Mouse (Mus musculus) urinary bladder, adult 18-20 months (tissue): ENCODE data around the gene Ankrd39.

Experiments used
- DNase-seq, 2 experiments: peaks; one replicate each; pipeline ENCODE4 v3.0.0; 2022; ENCODE audit warnings: low spot score in 2 of 2, mixed read lengths in 2 of 2

Gene Ankrd39

DNA sequence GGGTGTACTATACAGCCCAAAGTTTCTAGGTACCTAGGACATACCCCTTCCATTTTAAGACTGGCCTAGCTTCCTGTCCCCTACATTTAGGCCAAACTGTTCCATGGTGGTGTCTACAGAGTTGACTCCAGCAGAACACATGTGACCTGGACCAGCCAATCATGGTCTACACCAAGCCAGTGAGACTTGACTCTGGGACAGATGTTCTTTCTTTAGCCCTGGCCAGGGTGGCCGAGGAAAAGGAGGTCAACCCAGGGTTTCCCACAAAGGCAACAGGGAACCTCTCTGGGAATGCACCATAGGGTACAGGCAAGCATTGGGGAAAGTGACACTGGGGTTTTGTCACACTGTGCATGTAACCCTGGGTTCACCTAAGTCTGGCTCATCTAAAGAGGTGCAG, 25.5 kb upstream of the Ankrd39 start:
- DNase-seq, result no peak

DNA sequence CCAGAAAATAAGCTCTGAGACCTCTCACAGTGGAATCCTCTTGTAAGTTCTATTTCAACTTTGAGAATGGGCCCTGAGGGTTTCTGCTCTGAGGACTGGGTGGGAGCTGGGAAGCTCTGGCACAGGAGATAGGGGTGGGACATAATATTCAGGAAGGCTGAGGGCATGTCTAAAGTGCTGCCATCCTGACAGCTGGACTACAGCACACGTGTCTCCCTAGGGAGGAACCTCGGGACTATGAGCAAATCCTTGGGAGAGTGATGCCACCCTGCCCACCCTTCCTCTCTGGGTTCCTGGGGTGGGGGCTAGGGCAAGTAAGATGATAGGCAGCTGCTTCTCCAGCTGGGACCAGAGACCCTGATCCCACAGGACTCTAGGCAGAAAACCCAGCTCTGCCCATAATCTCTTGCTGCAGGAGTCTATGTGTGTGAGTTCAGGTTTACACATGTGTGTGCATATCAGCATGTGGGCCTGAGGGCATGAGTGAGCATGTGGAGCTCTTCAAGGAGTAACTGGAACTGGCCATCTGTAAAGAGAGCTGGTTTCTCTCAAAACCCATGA, 25.0 kb upstream of the Ankrd39 start:
- DNase-seq, result no peak

DNA sequence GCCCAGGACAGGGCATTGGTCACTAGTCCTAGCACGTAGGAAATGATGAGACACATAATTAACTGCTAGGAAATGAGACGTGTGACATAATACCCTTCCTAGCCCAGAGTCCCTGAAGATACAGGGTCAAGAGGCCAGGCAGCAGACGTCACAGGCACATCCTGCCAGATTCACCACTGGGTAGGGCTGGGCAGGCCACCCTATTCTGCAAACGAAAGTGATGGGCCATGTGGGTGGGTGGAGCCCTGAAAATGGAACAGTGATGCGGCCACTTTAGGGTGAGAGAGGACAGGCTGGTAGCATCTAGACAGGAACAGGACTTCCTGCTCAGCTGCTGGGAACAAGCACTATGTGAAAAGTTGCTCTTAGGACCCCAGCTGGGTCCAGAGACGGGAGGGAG, 24.4 kb upstream of the Ankrd39 start:
- DNase-seq, result no peak

DNA sequence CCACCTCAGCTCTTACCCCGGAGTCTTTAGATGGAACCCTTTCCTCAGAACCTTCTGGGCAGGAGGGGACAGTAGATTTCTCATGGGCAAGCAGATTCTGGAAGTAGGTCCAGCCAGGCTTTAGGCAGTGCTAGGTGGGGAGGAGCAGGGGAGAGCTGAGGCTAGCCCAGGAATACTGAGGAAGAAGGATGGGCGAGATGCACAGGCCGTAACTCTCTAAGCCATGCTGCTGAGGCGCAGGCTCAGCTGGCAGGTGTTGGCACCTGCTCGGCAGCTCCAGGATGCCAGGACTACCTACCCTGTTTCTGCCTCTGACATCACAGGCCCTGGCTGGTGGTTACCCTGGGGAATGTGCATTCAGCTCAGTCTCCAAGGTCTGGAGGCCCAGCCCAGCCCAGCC, 23.1 kb upstream of the Ankrd39 start:
- DNase-seq, result no peak

DNA sequence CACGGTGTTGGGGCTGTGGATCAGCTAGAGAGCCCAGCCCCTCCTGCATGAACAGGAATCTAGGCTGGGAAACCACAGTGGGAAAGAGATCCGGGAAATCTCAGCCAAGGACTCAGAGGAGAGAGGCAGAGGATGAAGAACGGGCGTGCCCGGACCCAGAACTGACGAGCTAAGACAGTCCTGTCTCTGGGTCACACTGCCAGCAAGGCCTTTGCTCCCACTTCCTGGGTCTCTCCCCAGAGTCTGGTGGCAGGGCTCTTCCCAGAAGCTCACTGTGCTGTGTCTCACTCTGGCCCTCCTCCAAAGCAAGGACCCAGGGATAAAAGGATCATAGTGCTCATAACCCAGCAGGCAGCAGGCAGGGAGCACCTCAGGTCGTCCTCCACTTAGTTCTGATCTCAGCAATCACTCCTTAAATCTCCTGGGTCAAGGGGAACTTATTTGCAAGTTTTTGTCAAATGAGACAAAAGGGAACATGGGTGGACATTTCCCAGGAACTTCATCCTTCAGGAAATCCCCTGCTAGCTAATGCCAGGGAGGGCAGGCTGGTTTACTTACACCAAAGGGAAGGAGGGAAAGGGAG, 22.5 kb upstream of the Ankrd39 start:
- DNase-seq, result no peak

DNA sequence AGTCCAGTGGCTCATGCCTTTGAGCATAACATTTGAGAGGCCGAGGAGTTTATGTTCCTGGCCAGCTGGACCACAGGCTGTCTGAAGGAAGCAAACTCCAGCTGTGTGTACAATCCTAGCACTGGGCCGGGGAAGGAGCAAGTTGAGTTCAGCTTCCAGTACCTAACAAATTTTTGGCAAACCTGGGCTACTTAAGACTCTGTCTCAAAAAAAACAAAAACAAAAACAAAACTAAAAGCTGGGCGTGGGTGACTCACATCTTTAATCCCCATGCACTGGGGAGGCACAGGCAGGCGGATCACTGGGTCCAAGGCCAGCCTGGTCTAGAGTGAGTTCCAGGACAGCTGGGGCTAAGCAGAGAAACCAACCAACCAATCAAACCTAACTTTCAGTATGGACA, 21.5 kb upstream of the Ankrd39 start:
- DNase-seq, result no peak

DNA sequence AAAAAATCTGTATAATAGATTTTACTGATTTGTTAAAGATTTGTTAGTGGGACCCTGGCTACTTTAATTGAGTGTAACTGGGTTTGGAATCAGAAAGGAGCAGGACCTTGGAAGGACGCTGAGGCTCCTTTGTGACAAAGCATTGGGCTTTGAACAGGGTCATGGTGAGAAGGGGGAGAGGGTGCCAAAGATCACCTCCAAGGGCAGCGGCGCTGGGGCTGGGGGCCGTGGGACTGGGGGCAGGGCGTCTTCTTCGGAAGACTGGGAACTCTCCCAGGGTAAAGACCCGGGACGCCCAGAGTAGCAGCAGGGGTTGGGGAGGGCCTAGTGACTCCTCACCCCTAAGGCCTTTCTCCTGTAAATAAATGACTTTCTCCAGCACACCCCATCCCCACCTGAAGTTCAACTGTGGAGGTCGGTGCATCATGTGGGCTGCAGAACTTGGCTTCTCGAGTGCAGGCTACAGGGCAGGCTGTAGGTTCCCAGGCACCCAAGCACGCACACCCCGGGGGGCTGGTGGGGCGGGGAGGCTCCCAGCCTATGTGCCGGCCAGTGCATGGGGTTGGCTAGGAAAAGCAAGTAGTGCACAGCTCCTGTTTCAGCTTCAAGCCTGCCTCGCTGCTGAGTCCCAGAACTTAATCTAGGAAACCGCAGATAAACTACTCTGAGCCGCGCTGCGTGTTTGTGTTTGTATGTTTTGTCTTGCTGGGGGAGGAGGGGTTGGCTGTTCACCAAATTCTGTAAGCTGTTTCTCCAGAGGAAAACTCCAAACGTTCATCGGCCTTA, 20.8 kb upstream of the Ankrd39 start:
- no peak for DNase-seq

DNA sequence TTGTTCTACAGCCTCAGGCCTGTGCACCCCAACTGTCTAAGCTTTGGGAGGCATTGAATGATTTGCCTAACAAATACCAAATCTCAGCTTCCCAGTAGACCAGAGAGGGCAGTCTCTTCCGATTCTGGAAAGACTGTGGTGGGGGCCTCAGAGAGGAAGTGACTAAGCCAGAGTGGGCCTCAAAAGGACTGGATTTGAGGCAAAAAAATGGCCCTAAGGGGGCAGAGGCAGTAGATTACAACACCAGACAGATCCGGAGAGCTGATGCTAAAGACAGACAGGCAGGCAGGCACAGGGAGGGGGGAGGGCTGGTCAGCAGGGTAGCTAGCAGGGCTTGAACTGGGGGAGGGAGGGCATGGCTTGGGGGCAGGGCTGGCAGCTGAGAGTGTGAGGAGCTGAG, 19.2 kb upstream of the Ankrd39 start:
- DNase-seq, result no peak

DNA sequence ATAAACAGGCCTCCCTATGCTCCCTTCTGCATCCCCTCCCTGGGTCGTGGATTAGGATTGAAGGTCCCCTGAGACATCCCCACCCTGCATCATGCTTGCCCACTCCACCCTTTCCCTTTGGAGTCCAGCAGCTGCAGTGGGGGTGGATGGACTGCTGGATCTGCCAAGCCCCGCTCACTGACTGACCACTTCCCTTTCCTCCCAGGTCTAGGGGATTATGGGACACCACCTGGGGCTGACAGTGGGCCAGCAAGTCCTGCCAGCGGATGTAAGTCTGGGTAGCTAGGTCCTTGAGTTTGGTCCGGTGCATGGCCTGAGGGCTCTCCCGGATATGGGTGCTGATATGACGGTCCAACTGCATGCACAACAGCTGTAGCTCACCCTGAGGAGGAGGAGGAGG, 16.9 kb upstream of the Ankrd39 start:
- DNase-seq, result no peak

DNA sequence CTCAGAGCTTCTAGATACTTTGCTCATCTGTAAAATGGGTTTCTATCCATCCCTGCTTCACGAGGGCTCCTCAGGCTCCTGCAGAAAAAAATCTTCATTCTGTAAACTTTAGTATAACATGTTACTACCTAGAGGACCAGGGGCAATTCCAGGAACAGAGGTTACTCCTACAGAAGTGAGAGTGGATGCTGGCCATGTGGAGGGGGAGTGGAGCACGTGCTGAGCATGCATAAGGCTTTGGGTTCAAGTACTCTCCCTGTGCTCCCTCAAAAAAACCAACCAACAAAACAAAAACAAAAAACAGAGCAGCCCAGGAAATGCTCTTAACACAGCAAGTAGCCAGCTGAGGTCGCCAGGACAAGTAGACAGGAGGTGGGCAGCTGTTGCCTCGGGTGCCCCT, 16.4 kb upstream of the Ankrd39 start:
- DNase-seq, result no peak

DNA sequence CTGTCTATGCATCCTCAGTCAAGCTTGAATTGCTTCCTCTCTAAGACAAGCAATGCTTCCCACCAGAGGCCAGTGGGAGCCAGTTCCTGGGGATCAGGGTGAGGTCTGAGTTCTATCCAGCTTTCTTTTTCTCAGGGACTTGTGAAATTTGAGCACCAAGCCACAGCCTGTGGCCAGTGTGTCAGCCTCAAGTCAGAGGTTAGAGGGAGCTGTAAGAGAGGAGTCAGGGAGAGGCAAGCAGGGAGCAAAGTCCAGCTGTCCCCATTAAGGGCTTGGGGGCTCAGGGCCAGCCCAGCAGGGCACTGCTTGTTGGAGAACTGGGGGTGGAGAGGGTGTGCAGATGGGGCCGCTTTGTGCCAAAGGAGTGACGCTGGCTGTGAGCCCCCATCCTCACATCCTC, 16.0 kb upstream of the Ankrd39 start:
- no peak for DNase-seq

DNA sequence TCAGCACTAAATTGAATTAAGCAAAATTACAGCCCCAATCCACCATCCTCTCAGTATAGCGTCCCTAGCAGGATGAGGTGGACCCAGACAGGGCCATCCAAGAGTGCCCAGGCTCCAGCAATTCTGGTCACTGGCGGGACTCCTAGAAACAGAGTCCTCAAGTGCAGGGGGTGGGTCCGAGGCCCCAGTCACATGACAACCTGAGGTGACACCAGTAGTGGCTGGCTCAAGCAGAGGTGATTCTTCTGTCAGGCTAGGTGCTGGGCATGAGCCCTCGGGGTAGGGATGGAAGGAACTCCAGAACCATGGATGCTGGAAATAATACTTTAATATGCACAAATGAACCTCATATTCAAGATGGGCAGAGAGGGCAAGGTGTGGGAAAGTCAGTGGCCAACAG, 15.1 kb upstream of the Ankrd39 start:
- no peak for DNase-seq

DNA sequence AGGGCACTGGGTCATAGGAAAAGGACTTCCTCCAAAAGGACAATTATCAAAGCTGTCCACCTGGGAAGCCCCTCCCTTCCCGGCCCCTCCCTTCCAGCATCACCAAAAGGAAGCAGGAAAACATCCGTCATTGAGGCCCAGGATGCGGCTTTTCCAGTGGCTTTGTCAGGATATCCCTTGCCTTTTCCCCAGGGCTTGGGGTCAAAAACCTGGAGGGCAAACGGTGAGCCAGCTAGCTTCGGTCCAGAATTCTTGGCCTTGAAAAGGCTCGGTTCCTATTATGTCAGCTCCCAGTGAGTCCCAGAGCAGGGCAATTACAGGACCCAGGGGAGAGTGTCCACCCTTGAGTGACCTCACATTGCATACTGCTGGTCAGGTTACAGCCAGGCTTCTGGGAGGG, 13.7 kb upstream of the Ankrd39 start:
- no peak for DNase-seq

DNA sequence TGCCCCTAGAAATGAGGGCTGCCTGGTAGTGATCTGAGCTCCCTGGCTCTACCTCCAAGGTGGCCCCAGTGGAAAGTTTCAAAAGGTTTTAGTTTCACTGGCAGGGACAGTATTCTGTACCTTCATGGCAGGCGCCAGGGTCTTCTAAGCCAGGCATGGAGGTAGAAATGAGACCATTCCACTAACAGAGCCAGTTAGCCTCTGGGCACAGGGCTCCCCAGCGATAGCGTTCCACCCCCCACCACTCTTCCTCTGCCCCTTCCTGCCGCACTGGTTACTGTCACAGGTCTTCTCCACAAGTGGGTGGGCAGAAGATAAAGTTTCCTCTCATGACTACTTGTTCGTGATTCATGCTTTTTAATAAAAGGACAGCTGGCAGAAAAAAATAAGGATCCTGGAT, 12.6 kb upstream of the Ankrd39 start:
- DNase-seq, result no peak

DNA sequence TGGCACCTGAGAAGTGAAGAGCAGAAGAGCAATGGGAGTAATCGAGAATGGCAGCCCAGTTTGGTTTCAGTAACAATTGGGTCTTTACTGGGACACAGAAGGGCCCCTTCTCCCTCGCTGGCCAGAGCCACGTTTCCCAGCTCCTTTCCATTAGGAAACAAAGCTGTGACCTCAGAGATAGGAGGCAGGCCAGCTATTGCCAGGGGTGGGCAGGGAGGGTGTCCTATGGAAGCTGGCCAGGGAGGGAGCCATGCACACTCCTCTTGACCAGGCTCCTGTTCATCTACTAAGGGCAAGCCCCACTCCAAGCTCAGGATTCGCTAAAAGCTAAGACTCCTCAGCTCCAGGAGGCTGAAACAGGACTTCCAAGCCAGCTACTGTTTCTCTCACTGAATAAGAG, 12.0 kb upstream of the Ankrd39 start:
- no peak for DNase-seq

DNA sequence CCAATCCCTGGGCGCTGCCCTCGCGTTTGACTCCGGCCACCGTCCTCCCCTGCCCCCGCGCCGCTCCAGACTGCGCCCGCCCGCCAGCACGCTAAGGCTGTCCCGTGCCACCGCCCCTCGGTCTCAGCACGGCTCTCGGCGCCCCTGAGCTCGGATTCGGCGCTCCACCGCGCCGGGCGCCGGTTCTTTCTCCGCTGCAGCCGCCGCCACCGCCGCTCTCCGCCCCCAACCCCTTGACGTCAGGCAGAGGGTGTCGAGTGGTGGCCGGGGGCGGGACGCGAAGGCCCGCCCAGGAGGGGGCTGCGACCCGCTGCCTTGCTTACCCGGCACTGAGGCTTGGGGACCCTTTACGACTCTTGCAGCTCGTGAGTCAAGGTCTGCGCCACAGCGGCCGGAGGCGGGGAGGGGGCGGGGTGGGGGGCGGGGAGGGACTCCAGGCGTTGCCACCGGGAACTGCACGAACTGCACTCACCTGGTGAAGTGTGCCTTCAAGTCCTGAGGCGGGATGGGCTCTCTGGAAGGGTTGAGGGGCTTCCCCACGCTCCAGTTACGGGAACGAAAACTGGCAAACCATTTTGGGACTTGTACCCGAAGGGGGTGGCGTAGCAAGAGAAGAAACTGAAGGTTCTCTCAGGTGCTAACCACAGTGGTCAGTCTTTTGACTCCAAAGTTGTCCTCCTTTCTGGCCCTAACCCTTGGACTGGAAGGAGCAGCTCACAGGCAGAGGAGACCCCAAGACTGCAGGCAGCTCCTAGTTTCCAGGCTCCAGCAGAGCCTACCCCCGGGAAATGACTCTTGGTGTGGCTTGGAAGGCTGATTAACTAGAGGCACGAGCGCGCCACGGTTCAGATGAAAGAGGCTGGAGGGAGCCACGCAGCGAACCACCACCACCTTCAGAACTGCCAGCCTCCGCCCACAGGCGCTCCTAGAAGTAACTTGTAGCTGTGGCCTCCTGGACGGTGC, 11.1 kb upstream of the Ankrd39 start, which contains the start of gene Sema4c:
Gene Sema4c (minus strand): TSS at position 319 of the 963 bp plus-strand sequence.
- peak; percentile 66 to 69 for DNase-seq

DNA sequence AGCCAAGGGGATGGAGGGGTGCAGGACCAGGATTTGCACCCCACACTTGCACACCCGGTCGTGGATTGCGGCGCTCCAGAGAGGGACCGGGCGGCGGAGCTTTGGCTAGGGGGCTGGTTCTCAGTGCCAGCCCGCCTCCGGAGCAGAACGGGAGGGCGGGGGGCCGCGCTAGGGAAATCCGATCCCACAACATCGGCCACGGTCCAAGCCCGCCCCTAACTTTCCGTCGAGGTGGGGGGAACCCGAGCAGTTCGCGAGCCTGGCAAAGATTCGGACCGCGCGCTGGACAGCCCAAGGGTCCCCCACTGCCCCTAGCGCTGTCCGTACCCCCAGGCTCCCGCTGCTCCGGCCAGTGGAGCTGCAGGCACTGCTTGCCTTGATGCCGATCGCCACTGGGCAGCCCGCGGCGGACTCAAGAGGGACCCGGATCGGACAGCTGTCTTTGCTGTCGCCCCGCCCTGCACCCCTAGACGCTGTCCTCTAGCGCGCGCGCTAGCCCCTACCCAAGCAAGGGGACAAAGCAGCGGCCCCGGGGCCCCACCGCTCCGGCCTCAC, 10.3 kb upstream of the Ankrd39 start:
- DNase-seq, result peak; percentile 82 to 84

DNA sequence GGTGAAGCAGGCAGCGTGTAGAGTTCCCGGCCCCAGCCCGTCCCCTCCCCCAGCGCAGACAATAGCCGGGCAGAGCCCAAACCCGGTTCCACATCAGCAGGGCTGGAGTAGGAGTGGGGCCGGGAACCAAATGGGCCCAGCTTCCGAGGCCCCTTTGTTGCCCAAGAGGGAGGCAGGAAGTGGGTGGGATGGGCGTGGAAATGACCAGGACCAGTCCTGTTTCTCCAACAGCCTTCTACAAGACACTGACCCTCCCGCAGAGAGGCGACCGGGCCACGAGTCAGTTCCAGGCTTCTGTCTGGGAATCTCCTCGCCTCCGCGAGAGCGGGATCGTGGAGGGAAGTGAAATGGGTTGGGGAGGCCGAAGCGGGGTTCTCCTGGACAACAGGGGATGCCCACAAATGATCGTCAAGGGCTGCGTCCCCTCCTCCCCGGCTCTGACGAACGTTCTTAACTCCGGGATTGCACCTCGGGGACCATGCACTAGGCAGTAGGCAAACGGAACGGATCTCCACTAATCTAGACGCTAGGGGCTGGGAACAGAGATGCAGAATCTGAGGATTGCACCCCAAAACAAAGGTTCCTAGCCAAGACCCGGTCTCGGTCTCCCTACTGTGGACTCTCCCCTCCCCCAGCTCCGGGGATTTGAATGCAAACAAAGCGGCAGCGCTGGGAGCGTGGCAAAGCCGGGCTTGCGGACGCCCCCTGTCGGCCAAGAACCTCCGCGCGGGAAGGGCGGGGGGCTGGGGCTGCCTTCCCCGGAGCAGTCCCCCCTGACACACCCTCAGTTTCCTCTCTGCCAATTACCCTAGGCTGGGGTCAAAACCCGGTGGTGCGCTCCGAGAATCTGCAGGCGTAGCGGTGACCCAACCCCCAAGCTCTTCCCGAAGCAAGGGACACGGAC, 9.6 kb upstream of the Ankrd39 start:
- peak; percentile 86 to 91 for DNase-seq

DNA sequence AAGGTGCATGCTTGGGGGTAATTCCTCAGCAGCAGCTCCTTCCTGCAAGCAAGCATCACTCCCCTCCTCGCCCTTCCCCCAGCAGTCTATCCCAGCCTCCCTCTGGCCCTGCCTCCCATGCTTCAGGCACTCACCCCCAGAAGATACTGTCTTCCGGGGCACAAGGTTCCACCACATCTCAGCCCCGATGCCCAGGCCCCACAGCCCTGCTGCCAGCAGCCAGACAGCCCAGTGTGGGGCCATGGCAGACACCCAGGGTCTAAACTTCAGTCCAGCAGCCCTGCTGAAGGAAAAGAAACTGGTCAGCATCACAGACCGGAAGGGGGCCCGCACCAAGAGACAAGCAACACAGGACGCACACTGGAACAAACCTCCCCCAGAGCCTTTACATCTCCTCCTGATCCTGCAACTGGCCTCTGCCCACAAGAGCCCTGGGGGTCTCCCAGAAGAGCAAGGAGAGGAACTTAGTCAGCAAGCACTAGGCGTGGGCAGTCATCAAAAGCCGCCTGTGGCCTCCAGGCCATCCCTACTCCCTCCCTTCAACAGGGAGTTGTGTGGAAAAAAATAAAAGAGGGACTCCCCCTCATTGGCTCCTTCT, 8.7 kb upstream of the Ankrd39 start:
- DNase-seq, result no peak

DNA sequence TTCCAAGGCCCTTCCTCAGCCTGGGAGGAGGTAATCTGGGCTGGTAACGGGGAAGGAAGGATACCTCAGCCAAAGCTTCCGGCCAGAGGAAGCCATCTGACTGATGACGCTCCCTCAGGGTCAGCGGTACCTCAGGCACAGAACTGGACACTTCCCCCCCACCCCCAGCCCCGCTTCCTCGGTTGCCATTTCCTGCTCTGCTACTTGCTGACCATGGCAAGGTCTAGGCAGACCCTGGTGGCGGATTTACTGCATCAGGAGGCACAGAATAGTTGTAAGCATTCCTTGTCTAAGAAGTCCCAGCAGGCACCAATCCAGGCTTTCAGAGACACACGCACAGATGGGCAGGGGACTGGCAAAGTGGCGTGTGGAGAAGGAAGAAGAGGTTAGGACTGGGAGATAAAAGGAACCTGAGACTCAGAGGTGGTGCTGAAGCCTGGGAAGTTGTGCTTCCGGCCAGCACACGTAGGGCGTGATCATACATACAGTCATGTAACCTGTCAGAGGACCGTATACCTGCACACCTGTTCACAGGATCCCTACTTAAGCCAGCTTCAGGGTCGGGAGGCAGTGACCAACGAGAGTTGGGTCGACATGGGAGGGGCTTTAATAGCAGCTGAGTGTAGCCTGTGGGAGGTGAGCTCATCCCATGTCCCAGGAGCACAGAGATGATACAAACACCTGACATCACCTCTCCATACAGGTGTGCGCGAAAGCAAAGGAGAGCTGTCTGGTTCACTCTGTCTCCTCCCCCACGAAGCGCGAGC, 7.6 kb upstream of the Ankrd39 start:
- DNase-seq, result no peak
